Mouse (Mus musculus): ENCODE measurements around the gene Vps53. TPM values are rescaled to one million over a fixed set of nuclear protein-coding genes. Genes with fewer than 3 reads are reported as not detected.

Gene Vps53
- polyA plus RNA-seq, 1 experiment from 2014 or later, result 44.3 TPM

DNA sequence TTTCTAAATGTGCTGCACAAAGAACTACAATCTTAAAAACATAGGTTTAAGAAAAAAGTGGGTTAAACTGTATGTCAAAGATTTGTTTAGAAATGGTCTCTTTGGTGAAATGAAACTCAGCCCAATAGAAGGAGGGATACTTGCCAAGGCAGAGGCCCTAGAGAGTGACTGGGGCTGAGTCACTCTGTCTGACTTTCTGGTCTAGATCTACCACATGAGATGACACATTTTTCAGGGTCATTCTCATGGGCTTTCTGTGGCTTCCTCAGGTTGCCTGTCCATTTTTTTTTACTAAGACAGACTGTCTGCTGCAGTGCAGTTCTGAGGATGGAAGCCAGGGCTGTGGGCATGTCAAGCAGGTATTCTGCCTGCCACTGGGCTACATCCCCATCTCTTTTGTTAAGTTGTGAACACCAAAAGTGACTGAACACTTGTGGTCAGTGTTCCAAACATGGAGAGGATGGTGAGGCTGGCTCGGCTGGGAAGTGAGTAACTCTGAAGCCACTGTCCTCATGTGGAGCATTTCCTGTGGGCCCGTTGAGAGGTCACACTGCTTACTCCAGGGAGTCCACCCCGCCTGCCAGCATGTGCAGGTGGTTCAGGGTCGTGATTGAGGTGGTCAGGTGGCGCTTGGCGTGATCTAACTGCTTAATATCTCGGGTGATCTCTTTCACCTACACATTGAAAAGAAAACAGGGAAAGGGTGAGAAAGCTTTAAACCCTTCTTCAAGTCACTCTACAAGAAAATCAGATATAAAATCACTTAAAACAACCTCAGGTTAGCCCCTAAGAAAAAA lies 43.6 kb downstream of the Vps53 start:
- no peak for ATAC-seq (ENCODE audit: insufficient number of reproducible peaks, low FRiP score, low TSS enrichment, low read depth)
- Histone ChIP-seq H3K36me3 (peaks cover 40% of the 10 kb centered on the region), H3K4me1 (no peaks in the 10 kb centered on the region), H3K4me2 (no peak overlapping the region), H3K9me3 (no peaks in the 10 kb centered on the region), H3K4me3 (no peak overlapping the region), H3K27ac (no peak overlapping the region), H3K9ac (no peak overlapping the region), H3K27me3 (no peaks in the 10 kb centered on the region)
- 84% methylated on average over 7 of the region's 7 CpGs for WGBS

DNA sequence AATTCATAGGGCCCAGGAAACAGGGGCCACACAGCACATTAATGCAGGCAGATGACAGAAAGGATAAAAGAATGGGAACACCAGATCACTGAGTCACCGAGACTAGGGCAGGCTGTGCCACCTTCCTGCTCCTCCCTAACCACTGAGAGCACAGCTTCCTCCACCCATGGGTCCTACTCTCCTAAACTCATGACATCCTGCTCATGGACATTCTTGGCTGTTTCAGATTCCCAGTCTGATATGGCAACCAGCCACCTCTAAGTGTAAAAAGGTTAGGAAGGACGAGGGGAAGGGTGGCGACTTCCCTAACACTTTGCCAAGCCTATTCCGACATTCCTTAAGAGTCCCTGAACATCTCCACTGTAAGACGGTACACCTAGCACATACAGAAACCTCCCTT lies 48.6 kb downstream of the Vps53 start:
- peaks cover 2% of the 10 kb centered on the region; the same call in 1 of the 2 replicates for H3K4me1 ChIP-seq
- no peak overlapping the region for H3K27ac ChIP-seq
- H3K27me3 ChIP-seq, result no peaks in the 10 kb centered on the region
- H3K4me2 ChIP-seq, result no peak overlapping the region
- 79% methylated on average over 5 of the region's 5 CpGs for WGBS
- no peaks in the 10 kb centered on the region for H3K9me3 ChIP-seq
- no peak overlapping the region for H3K9ac ChIP-seq
- H3K4me3 ChIP-seq, result no peak overlapping the region
- no peak for ATAC-seq (ENCODE audit: insufficient number of reproducible peaks, low FRiP score, low TSS enrichment, low read depth)
- H3K36me3 ChIP-seq, result peaks cover 30% of the 10 kb centered on the region

DNA sequence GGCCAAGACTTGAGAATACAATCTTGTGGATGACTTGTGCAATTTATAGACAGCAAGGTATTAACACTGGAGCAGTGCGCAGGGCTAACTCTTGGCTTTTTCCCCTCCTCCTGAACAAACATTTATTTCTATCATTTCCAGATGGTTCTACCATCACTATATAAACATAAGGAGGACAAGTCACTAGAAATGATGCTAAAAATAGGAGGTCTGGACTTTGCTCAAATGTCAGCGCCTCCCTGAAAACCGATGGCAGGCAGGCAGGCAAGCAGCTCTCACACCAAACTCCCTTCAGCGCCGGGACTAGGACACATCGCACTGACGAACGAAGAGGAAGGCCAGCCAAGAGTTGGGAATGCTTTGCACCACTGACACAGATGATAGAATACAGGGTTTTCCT lies 54.1 kb downstream of the Vps53 start:
- 35% methylated on average over 8 of the region's 8 CpGs for WGBS
- no peak for ATAC-seq (ENCODE audit: insufficient number of reproducible peaks, low FRiP score, low TSS enrichment, low read depth)

DNA sequence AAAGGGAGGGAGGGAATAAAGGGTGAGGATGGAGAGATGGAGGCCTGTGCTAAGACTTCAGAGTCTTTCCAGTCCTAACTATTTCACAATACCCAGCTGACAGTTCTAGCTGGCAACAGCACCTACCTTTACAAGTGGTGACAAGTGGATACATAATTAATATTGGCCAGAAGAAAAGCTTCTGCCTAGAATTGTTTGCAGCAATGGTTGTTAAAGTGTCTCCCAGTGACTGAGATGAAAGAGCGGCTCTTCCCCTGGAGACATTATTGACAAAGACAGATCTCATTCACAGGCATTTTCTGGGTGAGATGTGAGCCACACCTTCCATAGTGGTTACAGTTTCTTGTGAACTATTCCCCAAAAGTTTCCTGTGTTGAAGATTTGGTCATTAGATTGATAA lies 55.9 kb downstream of the Vps53 start:
- no peak for ATAC-seq (ENCODE audit: insufficient number of reproducible peaks, low FRiP score, low TSS enrichment, low read depth)
- H3K27ac ChIP-seq, result no peak overlapping the region
- 90% methylated on average over 1 of the region's 1 CpGs for WGBS
- no peak overlapping the region for H3K9ac ChIP-seq
- H3K9me3 ChIP-seq, result no peaks in the 10 kb centered on the region
- no peaks in the 10 kb centered on the region for H3K27me3 ChIP-seq
- no peak overlapping the region for H3K4me2 ChIP-seq
- no peak overlapping the region for H3K4me3 ChIP-seq
- peaks cover 37% of the 10 kb centered on the region for H3K4me1 ChIP-seq
- H3K36me3 ChIP-seq, result peaks cover 2% of the 10 kb centered on the region

More for the DNA sequence above, 54.1 kb downstream of the Vps53 start:
- no peaks in the 10 kb centered on the region for H3K27me3 ChIP-seq
- peak overlapping the region; percentile 62 for H3K27ac ChIP-seq
- H3K36me3 ChIP-seq, result no peaks in the 10 kb centered on the region
- H3K4me2 ChIP-seq, result 0 out of 2 replicates have a peak overlapping the region, but pooled peaks have one; percentile 6
- no peaks in the 10 kb centered on the region for H3K9me3 ChIP-seq
- H3K9ac ChIP-seq, result no peak overlapping the region
- peaks cover 32% of the 10 kb centered on the region for H3K4me1 ChIP-seq
- no peak overlapping the region for H3K4me3 ChIP-seq

DNA sequence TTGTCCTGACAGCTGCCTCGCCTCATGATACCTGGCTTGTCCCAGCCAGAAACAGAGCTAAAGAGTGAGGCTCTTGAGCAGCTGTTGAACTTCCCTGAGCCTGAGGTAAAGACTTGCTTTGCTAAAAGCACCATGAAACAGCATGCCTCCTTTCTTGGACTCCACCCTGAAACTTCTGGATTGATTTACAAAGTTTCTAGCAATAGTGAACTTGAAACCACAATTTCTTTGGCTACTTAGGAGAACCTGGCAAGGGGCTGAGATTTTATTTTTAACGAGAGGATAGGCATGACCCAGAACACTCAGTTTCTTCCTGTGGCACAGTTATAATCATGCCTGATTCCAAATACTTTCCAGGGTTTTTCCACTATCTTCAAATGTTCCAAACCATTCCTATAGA lies 56.9 kb downstream of the Vps53 start:
- peaks cover 2% of the 10 kb centered on the region for H3K36me3 ChIP-seq
- no peak overlapping the region for H3K4me3 ChIP-seq
- ATAC-seq (ENCODE audit: insufficient number of reproducible peaks, low FRiP score, low TSS enrichment, low read depth), result no peak
- 45% methylated on average over 2 of the region's 2 CpGs for WGBS
- no peaks in the 10 kb centered on the region for H3K27me3 ChIP-seq
- H3K9ac ChIP-seq, result no peak overlapping the region
- no peak overlapping the region for H3K4me2 ChIP-seq
- peaks cover 37% of the 10 kb centered on the region for H3K4me1 ChIP-seq
- peak overlapping the region; percentile 62 for H3K27ac ChIP-seq
- H3K9me3 ChIP-seq, result no peaks in the 10 kb centered on the region

DNA sequence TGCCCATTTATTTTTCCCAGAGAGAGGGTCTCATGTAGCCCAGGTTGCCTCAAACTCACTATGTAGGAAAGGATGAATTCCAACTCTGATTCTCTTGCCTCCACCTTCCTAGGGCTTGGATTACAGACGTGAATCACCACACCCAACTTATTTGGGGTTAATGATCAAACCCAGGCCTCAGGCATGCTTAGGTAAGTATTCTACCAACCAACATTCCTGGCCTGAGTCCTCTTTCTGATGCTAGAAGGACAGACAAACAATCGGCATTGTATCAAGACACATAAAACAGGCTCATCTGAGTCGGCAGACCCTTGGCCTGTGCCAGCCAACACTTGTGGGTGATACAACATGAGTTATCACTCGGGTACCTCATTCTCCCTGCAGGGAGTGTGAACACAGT lies 58.4 kb downstream of the Vps53 start:
- Histone ChIP-seq H3K4me2 (no peak overlapping the region), H3K9me3 (no peaks in the 10 kb centered on the region), H3K4me1 (peaks cover 37% of the 10 kb centered on the region), H3K9ac (no peak overlapping the region), H3K27ac (no peak overlapping the region), H3K27me3 (no peaks in the 10 kb centered on the region), H3K4me3 (no peak overlapping the region), H3K36me3 (peaks cover 15% of the 10 kb centered on the region)
- WGBS, result 75% methylated on average over 4 of the region's 4 CpGs
- no peak for ATAC-seq (ENCODE audit: insufficient number of reproducible peaks, low FRiP score, low TSS enrichment, low read depth)

DNA sequence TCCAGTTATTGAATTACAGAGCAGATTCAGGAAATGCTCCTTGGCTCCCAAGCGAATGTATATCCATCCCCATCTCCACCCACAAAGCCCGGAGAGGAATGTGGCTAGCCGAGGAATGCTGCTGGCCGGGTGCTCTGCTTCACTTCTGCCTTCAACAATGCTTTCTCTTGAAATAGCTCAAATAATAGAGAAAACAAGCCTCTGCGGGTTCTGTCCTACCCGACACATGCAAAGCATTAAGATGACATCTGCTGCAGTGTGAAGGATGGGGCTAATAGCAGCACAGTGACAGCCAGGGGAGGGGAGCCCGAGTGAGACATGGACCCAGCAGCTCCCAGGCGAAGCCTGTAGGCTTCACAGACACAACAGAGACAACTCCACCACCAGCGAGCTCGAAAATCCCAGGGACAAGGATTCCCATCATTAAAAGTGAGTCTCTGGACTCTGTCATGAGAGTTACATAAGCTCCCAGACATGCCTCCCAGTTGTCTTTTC lies 59.0 kb downstream of the Vps53 start:
- Histone ChIP-seq H3K27ac (peak overlapping the region; percentile 65), H3K9ac (no peak overlapping the region), H3K36me3 (peaks cover 19% of the 10 kb centered on the region), H3K4me3 (no peak overlapping the region), H3K4me2 (no peak overlapping the region), H3K9me3 (no peaks in the 10 kb centered on the region), H3K4me1 (peaks cover 31% of the 10 kb centered on the region), H3K27me3 (no peaks in the 10 kb centered on the region)
- 0 out of 2 replicates have a peak, but pooled peaks have one; percentile 44 for ATAC-seq (ENCODE audit: insufficient number of reproducible peaks, low FRiP score, low TSS enrichment, low read depth)
- WGBS, result 27% methylated on average over 10 of the region's 10 CpGs

DNA sequence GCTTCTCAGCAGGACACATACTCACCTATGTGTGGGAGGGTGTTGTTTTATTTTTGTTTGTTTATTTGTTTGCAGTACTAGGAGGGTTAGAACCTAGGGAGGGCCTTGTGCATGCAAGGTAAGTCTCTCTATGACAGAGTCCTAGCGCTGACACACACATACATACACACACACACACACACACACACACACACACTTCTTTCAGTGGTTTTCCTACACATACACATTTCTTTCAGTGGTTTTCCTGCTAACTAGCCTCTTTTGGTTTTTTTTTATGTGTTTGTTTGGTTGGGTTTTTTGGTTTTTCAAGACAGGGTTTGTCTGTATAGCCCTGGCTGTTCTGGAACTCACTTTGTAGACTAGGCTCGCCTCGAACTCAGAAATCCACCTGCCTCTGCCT lies 69.0 kb downstream of the Vps53 start:
- Histone ChIP-seq H3K27me3 (no peaks in the 10 kb centered on the region), H3K4me2 (no peak overlapping the region), H3K9ac (no peak overlapping the region), H3K36me3 (peaks cover 31% of the 10 kb centered on the region), H3K4me1 (peaks cover 20% of the 10 kb centered on the region), H3K4me3 (no peak overlapping the region), H3K9me3 (no peaks in the 10 kb centered on the region), H3K27ac (no peak overlapping the region)
- ATAC-seq (ENCODE audit: insufficient number of reproducible peaks, low FRiP score, low TSS enrichment, low read depth), result no peak
- 93% methylated on average over 3 of the region's 3 CpGs for WGBS

DNA sequence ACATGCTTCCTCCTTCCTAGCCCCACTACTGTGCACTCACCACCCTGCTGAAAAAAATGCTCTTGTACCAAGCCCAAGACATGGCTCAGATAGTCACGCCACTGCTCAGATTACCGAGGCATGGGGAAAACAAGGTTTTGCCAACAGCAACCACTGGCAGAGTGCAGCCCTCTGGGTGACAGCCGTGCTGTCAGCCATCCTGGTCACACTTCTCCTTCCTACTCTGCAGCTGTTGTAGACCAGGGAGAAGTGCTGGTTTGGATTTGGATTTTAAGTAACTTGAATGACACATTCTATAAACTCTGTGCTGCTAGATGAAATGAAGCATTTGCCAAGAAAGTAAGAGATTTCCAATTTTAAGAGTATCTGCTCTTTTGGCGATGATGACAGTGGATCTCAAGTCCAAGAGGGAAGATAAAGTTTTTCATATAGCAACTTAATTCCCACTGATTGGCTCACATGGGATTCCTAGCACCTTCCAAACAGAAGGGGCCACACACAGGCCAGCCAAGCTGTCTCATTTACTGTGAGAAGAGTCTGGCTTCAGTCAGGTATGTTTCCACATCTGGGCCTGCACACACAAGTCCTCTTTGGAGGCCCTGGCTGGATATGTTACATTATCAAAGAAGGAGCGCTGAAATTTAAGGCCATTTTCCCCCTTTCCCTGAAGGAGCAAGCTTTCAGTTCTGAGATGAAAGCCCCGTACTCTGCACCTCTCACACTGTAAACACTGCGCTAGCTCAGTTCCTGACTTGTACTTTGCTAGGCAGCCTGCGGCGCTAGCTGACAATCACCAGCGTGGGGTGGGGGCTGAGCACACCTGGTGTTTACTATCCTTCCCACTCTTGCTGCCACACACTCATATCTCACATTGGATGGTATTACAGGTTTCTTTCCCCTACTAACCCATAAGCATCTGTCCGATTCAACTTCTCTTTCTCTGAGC lies 72.6 kb downstream of the Vps53 start:
- Histone ChIP-seq H3K4me1 (peaks cover 22% of the 10 kb centered on the region), H3K27ac (peak overlapping the region; percentile 81), H3K9me3 (no peaks in the 10 kb centered on the region), H3K4me3 (no peak overlapping the region), H3K27me3 (no peaks in the 10 kb centered on the region), H3K36me3 (peaks cover 5% of the 10 kb centered on the region; the same call in 1 of the 2 replicates), H3K4me2 (no peak overlapping the region), H3K9ac (no peak overlapping the region)
- 53% methylated on average over 11 of the region's 11 CpGs for WGBS
- ATAC-seq (ENCODE audit: insufficient number of reproducible peaks, low FRiP score, low TSS enrichment, low read depth), result peak; percentile 81

DNA sequence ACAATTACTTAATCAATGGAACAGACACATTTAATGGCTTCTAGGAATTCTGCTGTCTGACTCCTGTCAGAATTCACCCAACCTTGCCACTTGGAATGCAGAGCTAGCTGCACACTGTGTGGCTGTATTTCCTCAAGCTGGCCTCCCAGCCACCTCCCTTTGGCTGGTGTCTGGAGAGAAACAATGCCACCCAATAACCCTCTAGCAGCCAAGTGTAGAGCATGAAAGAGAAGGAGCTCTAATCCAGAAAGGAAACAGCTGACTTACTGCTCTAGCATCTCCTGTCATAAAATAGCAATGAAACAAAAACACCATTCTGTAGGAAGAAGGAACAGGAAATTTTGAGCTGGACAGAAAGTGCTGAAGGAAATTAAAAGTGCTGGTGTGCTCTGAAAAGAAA lies 78.3 kb downstream of the Vps53 start:
- 0 out of 2 replicates have a peak, but pooled peaks cover 4% of the 10 kb centered on the region for H3K36me3 ChIP-seq
- no peaks in the 10 kb centered on the region for H3K9me3 ChIP-seq
- H3K27me3 ChIP-seq, result no peaks in the 10 kb centered on the region
- H3K4me3 ChIP-seq, result no peak overlapping the region
- H3K4me2 ChIP-seq, result no peak overlapping the region
- peak overlapping the region; percentile 40; the same call in 1 of the 2 replicates for H3K27ac ChIP-seq
- no peak overlapping the region for H3K9ac ChIP-seq
- 0 out of 2 replicates have a peak, but pooled peaks have one; percentile 52 for ATAC-seq (ENCODE audit: insufficient number of reproducible peaks, low FRiP score, low TSS enrichment, low read depth)
- peaks cover 35% of the 10 kb centered on the region for H3K4me1 ChIP-seq

DNA sequence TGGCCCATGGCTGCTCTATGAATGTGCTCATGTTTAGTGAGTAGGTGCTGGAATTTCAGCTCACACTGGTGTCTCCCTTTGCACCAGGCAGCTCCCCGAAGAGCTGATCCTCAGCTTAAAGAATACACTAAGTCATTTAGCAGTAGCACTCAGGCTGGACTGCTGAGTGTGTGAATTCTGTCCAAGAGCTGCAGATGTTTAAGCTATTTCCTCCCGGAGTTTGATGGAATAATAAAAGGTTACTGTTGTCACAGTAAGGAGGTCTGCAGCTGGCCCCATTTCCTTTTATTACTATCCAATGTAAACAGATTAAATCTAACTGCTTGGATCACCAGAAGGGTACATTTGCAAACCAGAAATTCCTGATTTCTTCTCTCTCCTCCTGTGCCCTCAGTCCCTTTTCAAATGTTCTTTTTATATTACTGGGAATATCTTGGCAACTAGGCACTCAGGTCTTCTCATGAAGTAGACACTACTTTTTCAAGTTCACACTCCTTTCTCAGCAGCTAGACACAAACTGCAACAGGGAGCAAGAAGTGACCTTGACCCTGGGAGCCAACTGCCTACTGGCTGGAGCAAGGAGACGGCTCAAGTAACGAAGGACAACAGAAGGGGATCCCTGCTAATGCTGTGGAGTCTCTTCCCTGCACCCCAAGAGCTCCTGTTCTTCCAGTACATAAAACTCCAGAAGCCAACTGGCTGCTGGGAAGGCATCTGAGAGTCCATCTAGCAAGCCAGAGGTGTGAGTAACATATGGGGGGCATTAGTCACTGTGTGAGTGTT lies 80.1 kb downstream of the Vps53 start:
- WGBS, result 28% methylated on average over 4 of the region's 4 CpGs
- no peaks in the 10 kb centered on the region for H3K9me3 ChIP-seq
- H3K9ac ChIP-seq, result no peak overlapping the region
- H3K4me1 ChIP-seq, result peaks cover 29% of the 10 kb centered on the region
- no peak overlapping the region for H3K4me3 ChIP-seq
- H3K27me3 ChIP-seq, result no peaks in the 10 kb centered on the region
- peak overlapping the region; percentile 63 for H3K27ac ChIP-seq
- peak; percentile 58; the same call in 1 of the 2 replicates for ATAC-seq (ENCODE audit: insufficient number of reproducible peaks, low FRiP score, low TSS enrichment, low read depth)
- no peak overlapping the region for H3K4me2 ChIP-seq
- H3K36me3 ChIP-seq, result 0 out of 2 replicates have a peak, but pooled peaks cover 4% of the 10 kb centered on the region
